Mouse (Mus musculus): ENCODE measurements around the gene Tbc1d22a.

GRCm38 (mm10) chr15:86305290-86305689 lies 91.0 kb downstream of the Tbc1d22a start:
- TF ChIP-seq POLR2A (IDR thresholded peaks at IDR 0.05; ENCODE audit: low read depth, low read length) (no peak), CTCF (conservative IDR thresholded peaks at IDR 0.05; ENCODE audit: insufficient read depth, insufficient read length, low read depth, low read length) (no peak)

All from kidney, adult 2 months (tissue).